Mouse (Mus musculus): ENCODE measurements around the gene Grrp1. TPM values are rescaled to one million over a fixed set of nuclear protein-coding genes. Genes with fewer than 3 reads are reported as not detected.

The Grrp1 gene
- polyA plus RNA-seq, 1 experiment: 16.6 TPM

GRCm38 (mm10) chr4:134237582-134238278 lies 16.2 kb downstream of the Grrp1 start:
- no peak for TF ChIP-seq CTCF (IDR thresholded peaks at IDR 0.05; ENCODE audit: borderline replicate concordance, extremely low read depth, insufficient read depth, insufficient read length)
- TF ChIP-seq POLR2A (IDR thresholded peaks at IDR 0.05; ENCODE audit: borderline replicate concordance, extremely low read depth, insufficient read depth, insufficient read length, poor library complexity, severe bottlenecking): no peak
- DNase-seq (ENCODE audit: low read depth): no peak

GRCm38 (mm10) chr4:134234876-134235275 lies 19.0 kb downstream of the Grrp1 start:
- TF ChIP-seq POLR2A (IDR thresholded peaks at IDR 0.05; ENCODE audit: borderline replicate concordance, extremely low read depth, insufficient read depth, insufficient read length, poor library complexity, severe bottlenecking): no peak
- TF ChIP-seq CTCF (IDR thresholded peaks at IDR 0.05; ENCODE audit: borderline replicate concordance, extremely low read depth, insufficient read depth, insufficient read length): no peak
- DNase-seq (ENCODE audit: low read depth): no peak

GRCm38 (mm10) chr4:134230431-134230830 lies 23.5 kb downstream of the Grrp1 start:
- TF ChIP-seq CTCF (IDR thresholded peaks at IDR 0.05; ENCODE audit: borderline replicate concordance, extremely low read depth, insufficient read depth, insufficient read length) (no peak), POLR2A (IDR thresholded peaks at IDR 0.05; ENCODE audit: borderline replicate concordance, extremely low read depth, insufficient read depth, insufficient read length, poor library complexity, severe bottlenecking) (no peak)
- DNase-seq (ENCODE audit: low read depth): no peak

GRCm38 (mm10) chr4:134227194-134227593 lies 26.7 kb downstream of the Grrp1 start, which contains the start of gene Catsper4:
Gene Catsper4 (minus strand): TSS chr4:134227383.
- peak; percentile 16 for DNase-seq (ENCODE audit: low read depth)
- no peak for TF ChIP-seq POLR2A (IDR thresholded peaks at IDR 0.05; ENCODE audit: borderline replicate concordance, extremely low read depth, insufficient read depth, insufficient read length, poor library complexity, severe bottlenecking)
- TF ChIP-seq CTCF (IDR thresholded peaks at IDR 0.05; ENCODE audit: borderline replicate concordance, extremely low read depth, insufficient read depth, insufficient read length): peak; percentile 44; the same call in 1 of the 2 replicates

GRCm38 (mm10) chr4:134222793-134223600 lies 30.9 kb downstream of the Grrp1 start:
- DNase-seq (ENCODE audit: low read depth): no peak
- no peak for TF ChIP-seq POLR2A (IDR thresholded peaks at IDR 0.05; ENCODE audit: borderline replicate concordance, extremely low read depth, insufficient read depth, insufficient read length, poor library complexity, severe bottlenecking)
- no peak for TF ChIP-seq CTCF (IDR thresholded peaks at IDR 0.05; ENCODE audit: borderline replicate concordance, extremely low read depth, insufficient read depth, insufficient read length)

GRCm38 (mm10) chr4:134206488-134207053 lies 47.3 kb downstream of the Grrp1 start:
- DNase-seq (ENCODE audit: low read depth): no peak
- TF ChIP-seq CTCF (IDR thresholded peaks at IDR 0.05; ENCODE audit: borderline replicate concordance, extremely low read depth, insufficient read depth, insufficient read length) (no peak), POLR2A (IDR thresholded peaks at IDR 0.05; ENCODE audit: borderline replicate concordance, extremely low read depth, insufficient read depth, insufficient read length, poor library complexity, severe bottlenecking) (no peak)

GRCm38 (mm10) chr4:134203340-134203896 lies 50.5 kb downstream of the Grrp1 start:
- no peak for TF ChIP-seq POLR2A (IDR thresholded peaks at IDR 0.05; ENCODE audit: borderline replicate concordance, extremely low read depth, insufficient read depth, insufficient read length, poor library complexity, severe bottlenecking)
- DNase-seq (ENCODE audit: low read depth): no peak

GRCm38 (mm10) chr4:134202904-134203303 lies 51.0 kb downstream of the Grrp1 start, which contains the start of gene Gm7534:
Gene Gm7534 (minus strand): TSS chr4:134203004.
- TF ChIP-seq CTCF (IDR thresholded peaks at IDR 0.05; ENCODE audit: borderline replicate concordance, extremely low read depth, insufficient read depth, insufficient read length): no peak
- TF ChIP-seq POLR2A (IDR thresholded peaks at IDR 0.05; ENCODE audit: borderline replicate concordance, extremely low read depth, insufficient read depth, insufficient read length, poor library complexity, severe bottlenecking): no peak
- no peak for DNase-seq (ENCODE audit: low read depth)

Other genes with a start within 250 kb of the Grrp1 start
- 0.34 TPM in 2 replicates for gene Lin28a, start 235.3 kb downstream of the Grrp1 start, polyA plus RNA-seq (2012; rRNA removed)
- gene Zfp683, start 200.3 kb downstream of the Grrp1 start, polyA plus RNA-seq (2012; rRNA removed): not detected in 2 replicates
- gene Crybg2, start 193.3 kb downstream of the Grrp1 start, polyA plus RNA-seq (2012; rRNA removed): 2.0 and 2.3 TPM in 2 replicates
- gene Cd52, start 159.0 kb downstream of the Grrp1 start, polyA plus RNA-seq (2012; rRNA removed): 2.3 and 2.5 TPM in 2 replicates
- 25.1 and 28.4 TPM in 2 replicates for gene Ubxn11, start 151.5 kb downstream of the Grrp1 start, polyA plus RNA-seq (2012; rRNA removed)
- gene Sh3bgrl3, start 125.3 kb downstream of the Grrp1 start, polyA plus RNA-seq (2012; rRNA removed): 240 and 300 TPM in 2 replicates
- gene Cep85, start 67.0 kb downstream of the Grrp1 start, polyA plus RNA-seq (2012; rRNA removed): 22.0 and 24.7 TPM in 2 replicates
- gene Gm7534, start 51.1 kb downstream of the Grrp1 start, polyA plus RNA-seq (2012; rRNA removed): not detected in 2 replicates
- not detected in 2 replicates for gene Catsper4, start 26.7 kb downstream of the Grrp1 start, polyA plus RNA-seq (2012; rRNA removed)
- gene Cnksr1, start 15.7 kb downstream of the Grrp1 start, polyA plus RNA-seq (2012; rRNA removed): 0.30 and 0.34 TPM in 2 replicates
- not detected in 2 replicates for gene E130218I03Rik, start 10.4 kb downstream of the Grrp1 start, polyA plus RNA-seq (2012; rRNA removed)
- 14.5 and 19.0 TPM in 2 replicates for gene Zfp593, start 8.5 kb downstream of the Grrp1 start, polyA plus RNA-seq (2012; rRNA removed)
- 0.33 and 0.64 TPM in 2 replicates for gene Gm30191, start 7.2 kb downstream of the Grrp1 start, polyA plus RNA-seq (2012; rRNA removed)
- 18.8 and 20.7 TPM in 2 replicates for gene Pdik1l, start 33.8 kb upstream of the Grrp1 start, polyA plus RNA-seq (2012; rRNA removed)
- 0.13 and 0.33 TPM in 2 replicates for gene Trim63, start 61.0 kb upstream of the Grrp1 start, polyA plus RNA-seq (2012; rRNA removed)
- gene Slc30a2, start 89.1 kb upstream of the Grrp1 start, polyA plus RNA-seq (2012; rRNA removed): 0.05 TPM in 1 of 2 replicates, not detected in the other
- gene Extl1, start 129.7 kb upstream of the Grrp1 start, polyA plus RNA-seq (2012; rRNA removed): 0.32 and 0.40 TPM in 2 replicates
- 14.0 and 14.6 TPM in 2 replicates for gene Pafah2, start 142.2 kb upstream of the Grrp1 start, polyA plus RNA-seq (2012; rRNA removed)
- gene Stmn1, start 214.2 kb upstream of the Grrp1 start, polyA plus RNA-seq (2012; rRNA removed): 1,070 and 2,202 TPM in 2 replicates
- 19.6 and 21.3 TPM in 2 replicates for gene Paqr7, start 242.6 kb upstream of the Grrp1 start, polyA plus RNA-seq (2012; rRNA removed)